Mouse (Mus musculus) T-cell, adult 2 months (primary cell): Measurements from ENCODE around the gene Shc3.

Experiments
- DNase-seq: peaks from one replicate; pipeline ENCODE4 v3.0.0; 2022; ENCODE audit warnings: low spot score

Gene Shc3

DNA sequence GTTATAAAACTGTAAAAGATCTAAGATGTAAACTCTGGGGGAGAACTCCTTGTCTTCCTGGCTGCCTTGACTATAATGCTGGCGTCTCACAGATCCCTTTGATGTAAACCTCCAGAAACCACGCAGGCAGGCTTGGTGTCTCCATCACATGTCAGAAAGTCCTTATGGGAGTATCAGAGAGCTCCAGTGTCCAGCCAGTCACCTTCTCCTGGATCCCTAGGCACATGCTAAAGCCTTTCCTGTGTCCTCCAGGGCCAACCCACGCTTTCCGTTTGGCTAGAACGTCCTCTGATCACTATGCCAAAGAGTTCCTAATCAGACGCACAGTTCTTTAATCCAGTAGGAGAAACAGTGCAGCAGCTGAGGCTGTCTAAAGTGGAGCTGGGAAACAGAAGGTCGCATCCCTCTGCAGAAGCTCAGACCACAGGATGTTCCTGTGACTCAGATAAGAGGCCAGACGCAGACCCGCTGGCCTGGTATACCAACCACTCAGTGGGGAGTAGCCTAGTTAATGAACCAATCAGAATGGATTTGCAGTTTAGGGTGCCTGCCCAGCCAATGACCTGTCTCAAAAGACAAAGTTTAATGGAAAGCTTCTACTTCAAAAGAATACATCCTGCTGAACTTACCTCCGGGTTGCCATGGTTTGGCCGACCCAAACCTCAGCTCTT, 88.7 kb downstream of the Shc3 start:
- DNase-seq: no peak

GRCm38 (mm10) chr13:51479826-51480225, 89.4 kb downstream of the Shc3 start:
- DNase-seq: no peak

DNA sequence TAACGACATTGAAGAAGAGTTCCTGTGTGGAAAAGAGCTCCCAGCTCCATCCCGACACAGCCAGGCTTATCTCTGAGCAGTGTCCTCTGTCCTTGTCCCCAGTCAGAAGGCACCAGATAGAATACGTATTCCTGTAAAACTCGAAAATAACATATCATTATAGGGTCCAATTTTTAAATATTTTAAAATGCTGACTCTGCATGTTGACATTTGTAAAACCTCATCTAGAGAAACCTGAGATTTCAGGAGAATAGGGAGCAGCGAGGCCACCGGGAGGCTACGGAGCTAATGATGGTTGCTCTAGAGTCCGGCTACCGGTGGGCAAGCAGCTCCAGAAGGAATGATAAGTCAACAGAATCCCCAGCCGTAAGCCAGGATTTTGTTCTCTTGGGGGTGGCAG, 92.2 kb downstream of the Shc3 start:
- DNase-seq: no peak

DNA sequence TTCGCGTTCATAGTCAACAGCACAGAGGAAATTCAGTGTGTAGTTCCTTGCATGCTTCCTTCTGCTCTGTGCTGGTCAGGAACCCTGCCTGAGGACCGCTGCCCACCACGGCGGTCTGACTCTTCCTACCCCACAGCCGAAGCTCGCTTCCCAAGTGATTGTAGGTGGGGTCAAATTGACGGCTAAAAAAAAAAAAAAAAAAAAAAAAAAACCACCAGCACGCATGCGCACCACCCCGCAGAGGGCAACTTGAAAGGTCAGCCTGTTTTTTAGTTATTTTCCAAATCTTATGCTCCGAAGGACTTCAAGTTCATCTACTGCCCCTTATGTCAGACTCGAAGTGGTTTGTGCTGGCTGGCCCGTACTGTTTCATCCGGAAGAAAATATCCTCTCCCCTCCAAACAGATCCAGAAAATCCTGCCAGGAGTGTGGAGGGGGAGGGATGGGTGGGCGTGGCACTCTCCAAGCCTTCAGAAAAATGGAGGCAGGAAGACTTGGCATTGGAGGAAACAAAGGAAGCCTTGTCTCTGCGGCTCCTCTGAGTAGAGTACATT, 100.4 kb downstream of the Shc3 start:
- no peak for DNase-seq

GRCm38 (mm10) chr13:51466117-51466841, 102.9 kb downstream of the Shc3 start:
- no peak for DNase-seq

- no peak for DNase-seq
Measured at GRCm38 (mm10) chr13:51464294-51464693, 104.9 kb downstream of the Shc3 start.

- DNase-seq: no peak
Measured at GRCm38 (mm10) chr13:51456190-51456878, 112.9 kb downstream of the Shc3 start.

DNA sequence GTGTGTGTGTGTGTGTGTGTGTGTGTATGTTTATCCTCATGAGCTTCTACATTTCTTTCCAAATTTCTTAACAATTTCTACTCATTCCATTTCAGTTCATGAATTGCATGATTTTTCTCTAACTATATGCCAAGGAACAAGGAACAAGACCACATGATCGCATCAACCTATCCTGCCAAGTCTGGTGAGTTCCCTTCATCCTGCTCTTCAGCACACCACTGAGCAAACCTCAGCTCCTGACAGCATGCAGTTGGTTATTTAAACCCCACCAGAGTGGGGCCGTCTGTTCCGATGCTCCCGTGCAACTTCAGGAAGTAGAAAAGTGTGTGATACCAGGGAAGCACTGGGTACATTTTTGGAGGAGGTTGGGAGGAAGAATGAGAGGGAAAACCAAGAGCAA, 122.7 kb downstream of the Shc3 start:
- no peak for DNase-seq

- no peak for DNase-seq
Measured at GRCm38 (mm10) chr13:51442922-51443321, 126.3 kb downstream of the Shc3 start.

GRCm38 (mm10) chr13:51437105-51438085, 131.8 kb downstream of the Shc3 start:
- no peak for DNase-seq

DNA sequence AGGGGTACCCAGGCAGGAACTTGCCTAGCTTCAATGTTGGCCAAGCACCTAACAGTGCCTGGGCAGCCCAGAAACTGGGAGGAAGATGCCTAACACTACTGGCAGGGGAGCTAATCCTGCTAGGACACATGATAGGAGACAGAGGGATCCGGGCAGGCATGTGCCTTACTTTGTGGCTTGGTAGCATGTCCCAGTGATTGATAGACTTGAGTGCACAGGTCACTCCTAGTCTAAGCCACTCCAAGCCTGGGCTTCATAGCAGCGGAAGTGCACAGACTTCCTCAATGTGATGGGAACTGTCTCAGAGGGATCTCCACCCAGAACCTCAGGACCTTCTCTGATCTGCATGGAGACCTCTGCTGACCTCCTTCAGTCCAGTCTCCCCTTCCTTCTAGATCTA, 134.1 kb downstream of the Shc3 start:
- no peak for DNase-seq

- no peak for DNase-seq
Measured at GRCm38 (mm10) chr13:51434460-51434859, 134.8 kb downstream of the Shc3 start.

DNA sequence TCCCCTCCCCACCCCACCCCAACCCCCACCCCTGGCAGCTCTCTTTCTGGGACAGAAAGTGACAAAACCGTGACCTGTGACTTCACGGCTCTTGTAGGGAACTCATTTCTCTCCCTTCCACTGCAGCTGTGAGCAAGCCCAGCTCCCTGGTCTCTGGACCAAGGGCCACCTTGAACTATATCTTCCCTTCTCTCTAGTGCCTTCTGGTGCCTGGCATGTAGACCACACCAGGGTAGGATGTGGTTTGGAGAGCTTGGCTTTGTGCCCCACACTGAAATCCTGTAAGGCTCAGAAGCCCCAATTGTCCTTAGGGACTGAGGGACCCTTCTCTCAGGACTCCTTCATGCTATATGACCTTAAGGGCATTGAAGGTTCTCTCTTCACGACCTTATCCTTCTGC, 135.8 kb downstream of the Shc3 start:
- DNase-seq: no peak

DNA sequence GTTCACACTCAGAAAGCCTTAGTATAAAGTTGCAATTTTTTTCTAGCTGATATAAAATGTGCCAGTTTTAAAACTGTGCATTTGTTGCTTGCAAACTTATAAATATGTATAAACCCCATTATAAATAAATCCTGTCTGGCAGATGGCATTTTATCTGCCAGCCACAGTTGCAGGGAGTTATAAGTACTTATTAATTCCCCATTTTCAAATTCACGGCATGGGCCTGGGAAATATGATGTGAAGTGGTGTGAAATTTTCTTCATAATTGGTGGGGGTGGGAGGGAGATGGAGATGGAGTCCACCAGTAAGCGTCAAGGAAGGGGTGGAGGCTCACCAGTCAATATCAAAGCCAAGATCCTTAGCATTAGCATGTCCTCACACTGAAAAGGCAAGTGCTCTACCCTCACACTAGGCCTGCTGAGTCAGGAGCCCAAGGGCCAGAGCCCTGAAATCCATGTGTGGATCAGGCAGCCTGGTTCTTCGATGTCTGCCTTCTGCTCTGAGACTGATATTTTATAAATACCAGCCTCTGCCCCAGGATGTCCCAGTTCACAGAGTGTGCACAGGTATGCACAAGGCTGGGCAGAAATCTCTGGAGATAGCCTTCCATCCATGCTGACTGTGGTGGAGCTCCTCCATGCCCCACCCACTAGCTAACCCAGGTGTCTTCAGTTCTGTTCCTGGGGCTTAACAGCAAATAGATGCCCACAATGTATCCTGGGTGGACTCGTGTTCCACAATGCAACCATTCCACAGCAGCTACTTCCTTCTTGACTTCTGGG, 143.4 kb downstream of the Shc3 start:
- DNase-seq: no peak

DNA sequence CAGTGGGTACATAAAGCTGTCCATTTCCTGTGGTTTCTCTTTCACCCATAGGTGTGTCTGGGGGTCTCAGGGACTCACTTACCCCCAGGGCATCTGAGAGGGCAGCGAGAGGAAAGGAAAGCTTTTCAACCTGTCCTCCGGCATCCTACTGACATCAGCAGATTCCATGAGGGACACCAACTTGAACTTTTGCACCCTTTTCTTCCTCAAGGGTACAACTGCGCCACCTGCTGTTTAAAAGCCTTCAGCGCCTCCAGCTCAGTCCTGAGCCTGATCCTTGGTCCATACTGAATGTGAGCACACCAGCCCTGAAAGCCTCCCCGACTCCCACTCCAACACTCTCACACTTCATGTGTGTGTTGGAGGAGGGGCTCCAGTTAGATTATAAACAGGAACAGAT, 144.6 kb downstream of the Shc3 start:
- peak; percentile 11 for DNase-seq

GRCm38 (mm10) chr13:51423647-51424046, 145.6 kb downstream of the Shc3 start:
- no peak for DNase-seq

GRCm38 (mm10) chr13:51420861-51421260, 148.4 kb downstream of the Shc3 start:
- DNase-seq: no peak

DNA sequence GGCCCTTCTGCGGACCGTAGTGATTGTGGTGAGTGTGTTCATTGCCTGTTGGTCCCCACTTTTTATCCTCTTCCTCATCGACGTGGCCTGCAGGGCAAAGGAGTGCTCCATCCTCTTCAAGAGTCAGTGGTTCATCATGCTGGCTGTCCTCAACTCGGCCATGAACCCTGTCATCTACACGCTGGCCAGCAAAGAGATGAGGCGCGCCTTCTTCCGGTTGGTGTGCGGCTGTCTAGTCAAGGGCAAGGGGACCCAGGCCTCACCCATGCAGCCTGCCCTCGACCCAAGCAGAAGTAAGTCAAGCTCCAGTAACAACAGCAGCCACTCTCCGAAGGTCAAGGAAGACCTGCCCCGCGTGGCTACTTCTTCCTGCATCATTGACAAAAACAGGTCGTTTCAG, 149.7 kb downstream of the Shc3 start:
- no peak for DNase-seq

GRCm38 (mm10) chr13:51418942-51419451, 150.2 kb downstream of the Shc3 start:
- DNase-seq: no peak

DNA sequence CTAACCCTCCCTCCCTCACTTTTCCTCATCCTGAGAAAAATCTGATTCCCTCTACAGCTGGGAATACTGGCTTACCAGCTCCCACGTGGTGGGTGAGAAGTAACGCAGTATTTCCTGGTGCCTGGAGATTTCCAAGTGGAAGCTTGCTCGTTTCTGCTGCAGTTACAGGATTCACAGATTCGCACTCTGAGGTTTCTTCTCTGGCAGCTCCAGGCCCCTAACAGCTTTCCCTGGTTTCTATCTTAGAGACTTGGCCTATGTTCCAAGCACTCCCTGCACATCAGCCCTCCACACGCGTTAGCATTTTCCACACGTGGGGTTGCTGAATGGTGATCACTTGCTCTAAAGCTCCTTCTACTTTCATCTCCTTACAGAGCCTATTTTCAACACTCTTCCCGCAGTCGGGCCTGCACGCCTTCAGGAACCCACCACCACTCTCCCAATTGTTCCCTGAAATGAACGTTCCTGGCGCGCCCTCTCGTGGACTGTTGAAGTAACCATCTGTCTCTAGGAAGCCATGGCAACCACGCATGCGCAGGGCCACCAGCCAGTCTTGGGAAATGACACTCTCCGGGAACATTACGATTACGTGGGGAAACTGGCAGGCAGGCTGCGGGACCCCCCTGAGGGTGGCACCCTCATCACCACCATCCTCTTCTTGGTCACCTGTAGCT, 150.8 kb downstream of the Shc3 start:
- DNase-seq: peak; percentile 57
